Mouse (Mus musculus) MEL (cell line): ENCODE measurements at regions not wholly inside any gene's neighbourhood (a gene's known extent, or its start where the extent isn't known, plus 50 kb on each side); places are given as distances from the start of the nearest gene placed in this dataset.

Experiments used
- CTCF ChIP-seq, 3 experiments: IDR thresholded peaks in 2 of 3; conservative IDR thresholded peaks in 1 of 3; 2 replicates each; pipeline ENCODE4 v1.5.1; 2011 to 2012; ENCODE audit warnings: low read length in 3 of 3, low read depth in 2 of 3, mild to moderate bottlenecking in 2 of 3, improper control_type of control experiment in 1 of 3, inconsistent platforms in 1 of 3, mixed read lengths in 1 of 3, moderate library complexity in 1 of 3; ENCODE audit not compliant: control insufficient read depth in 1 of 3, insufficient read depth in 1 of 3, poor library complexity in 1 of 3, severe bottlenecking in 1 of 3
- ELF1 ChIP-seq: IDR thresholded peaks from 2 replicates; pipeline ENCODE4 v1.6.1; 2014; ENCODE audit warnings: low read depth, mild to moderate bottlenecking, inconsistent platforms, low read length, improper control_type of control experiment, moderate library complexity
- EP300 ChIP-seq, 2 experiments: IDR thresholded peaks; 2 replicates each; pipeline ENCODE4 v1.6.1; 2011; ENCODE audit warnings: improper control_type of control experiment in 2 of 2, low read length in 2 of 2, low read depth in 1 of 2, mild to moderate bottlenecking in 1 of 2
- ETS1 ChIP-seq: IDR thresholded peaks from 2 replicates; pipeline ENCODE4 v1.6.1; 2012; ENCODE audit warnings: low read depth, mild to moderate bottlenecking, inconsistent platforms, low read length, improper control_type of control experiment, moderate library complexity
- HCFC1 ChIP-seq: IDR thresholded peaks from 2 replicates; pipeline ENCODE4 v1.6.1; 2012; ENCODE audit warnings: low read depth, mild to moderate bottlenecking, inconsistent platforms, low read length, improper control_type of control experiment, moderate library complexity
- MAFK ChIP-seq: IDR thresholded peaks from 2 replicates; pipeline ENCODE4 v1.6.1; 2011; ENCODE audit warnings: low read depth, mild to moderate bottlenecking, low read length, improper control_type of control experiment, borderline replicate concordance
- MAZ ChIP-seq: IDR thresholded peaks from 2 replicates; pipeline ENCODE4 v1.6.1; 2012; ENCODE audit warnings: low read depth, mild to moderate bottlenecking, inconsistent platforms, low read length, improper control_type of control experiment
- MEF2A ChIP-seq: IDR thresholded peaks from 2 replicates; pipeline ENCODE4 v1.6.1; 2014; ENCODE audit warnings: low read depth, mild to moderate bottlenecking, inconsistent platforms, low read length, improper control_type of control experiment; ENCODE audit not compliant: poor library complexity, insufficient replicate concordance, severe bottlenecking; ENCODE audit errors: extremely low read depth
- POLR2AphosphoS2 ChIP-seq: IDR thresholded peaks from 2 replicates; pipeline ENCODE4 v1.6.1; 2011; ENCODE audit warnings: low read length, improper control_type of control experiment
- TAL1 ChIP-seq: IDR thresholded peaks from 2 replicates; pipeline ENCODE4 v1.6.1; 2012; ENCODE audit warnings: mild to moderate bottlenecking, inconsistent platforms, low read length, moderate library complexity, mixed read lengths

GRCm38 (mm10) chr4:7215048-7216030 is 1023.5 kb downstream of the Car8 start:
- no peak for TF ChIP-seq TAL1
- TF ChIP-seq ELF1 = no peak
- TF ChIP-seq MAZ = no peak
- no peak for TF ChIP-seq EP300 (IDR thresholded peaks at IDR 0.05; ENCODE audit: low read depth in 1 of 2, low read length in 2 of 2)
- no peak for TF ChIP-seq ETS1
- no peak for TF ChIP-seq CTCF (IDR thresholded peaks at IDR 0.05 in 2 of 3, conservative IDR thresholded peaks at IDR 0.05 in 1 of 3; ENCODE audit: control insufficient read depth in 1 of 3, insufficient read depth in 1 of 3, low read depth in 2 of 3, low read length in 3 of 3, poor library complexity in 1 of 3, severe bottlenecking in 1 of 3)
- TF ChIP-seq MAFK = no peak
- no peak for TF ChIP-seq HCFC1
- TF ChIP-seq MEF2A = no peak
- TF ChIP-seq POLR2AphosphoS2 = no peak
